ENCODE assay signal across 8 mouse cellular contexts in the genomic region with DNA sequence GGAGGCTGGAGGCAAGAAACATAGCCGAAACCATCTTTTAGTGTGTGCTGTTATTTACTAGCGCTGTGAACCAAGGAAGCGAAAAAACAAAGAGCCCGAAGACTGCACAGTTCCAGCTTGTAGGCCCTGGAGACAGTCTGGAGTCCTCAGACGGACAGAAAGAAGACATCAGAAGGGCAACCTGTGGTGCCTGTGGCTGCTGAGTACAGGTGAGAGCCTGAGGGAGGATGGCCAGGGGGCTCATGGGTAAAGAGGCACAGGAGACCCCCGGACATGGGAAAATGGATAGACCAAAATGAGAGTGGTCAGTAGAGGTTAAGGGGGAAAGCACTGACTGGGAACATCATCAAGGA.
DNase-seq lines count a peak whose midpoint lies in the region; ATAC-seq lines count a peak whose summit lies in the region.

No protein-coding gene starts in this region.

- H3K27me3 ChIP-seq in embryonic facial prominence, embryonic 14.5 days (replicated peaks; ENCODE audit: control insufficient read depth, insufficient read depth, low read length), result no peaks in the 10 kb centered on the region
- no peaks in the 10 kb centered on the region for H3K27me3 ChIP-seq in hindbrain, embryonic 11.5 days (ENCODE audit: control insufficient read depth, insufficient read depth, low read length)
- no peaks in the 10 kb centered on the region for H3K27me3 ChIP-seq in midbrain, embryonic 16.5 days (ENCODE audit: control insufficient read depth, insufficient read depth, low read depth, low read length)

- 53% methylated on average over 6 of the region's 6 CpGs for WGBS in embryonic facial prominence, embryonic 14.5 days
- 73% methylated on average over 6 of the region's 6 CpGs for WGBS in hindbrain, embryonic 11.5 days
- 66% methylated on average over 6 of the region's 6 CpGs for WGBS in midbrain, embryonic 16.5 days

- H3K4me3 ChIP-seq in embryonic facial prominence, embryonic 14.5 days (ENCODE audit: low read depth, low read length), result peak overlapping the region; percentile 46
- H3K4me3 ChIP-seq in hindbrain, embryonic 11.5 days (ENCODE audit: low read depth, low read length), result no peak overlapping the region
- H3K4me3 ChIP-seq in midbrain, embryonic 16.5 days (ENCODE audit: low read depth, low read length), result peak overlapping the region; percentile 10; the same call in 1 of the 2 replicates

- peak; percentile 20; the same call in 1 of the 2 replicates for ATAC-seq in embryonic facial prominence, embryonic 14.5 days (ENCODE audit: low read depth)
- 0 out of 2 replicates have a peak, but pooled peaks have one; percentile 22 for ATAC-seq in hindbrain, embryonic 11.5 days (ENCODE audit: low FRiP score)
- ATAC-seq in midbrain, embryonic 16.5 days, result peak; percentile 54
- ATAC-seq in activated CD4-positive, CD25-positive, alpha-beta regulatory T cell, adult 4 months, result no peak

- peaks cover 20% of the 10 kb centered on the region for H3K4me1 ChIP-seq in embryonic facial prominence, embryonic 14.5 days (ENCODE audit: control insufficient read depth, insufficient read depth, low read length)
- H3K4me1 ChIP-seq in hindbrain, embryonic 11.5 days (replicated peaks; ENCODE audit: control insufficient read depth, insufficient read depth, low read length), result 0 out of 2 replicates have a peak, but pooled peaks cover 6% of the 10 kb centered on the region
- peaks cover 20% of the 10 kb centered on the region for H3K4me1 ChIP-seq in midbrain, embryonic 16.5 days (ENCODE audit: control insufficient read depth, insufficient read depth, low read length)

- H3K27ac ChIP-seq in embryonic facial prominence, embryonic 14.5 days (replicated peaks; ENCODE audit: low read depth, low read length), result peak overlapping the region; percentile 94
- H3K27ac ChIP-seq in hindbrain, embryonic 11.5 days (ENCODE audit: low read depth, low read length), result no peak overlapping the region
- H3K27ac ChIP-seq in midbrain, embryonic 16.5 days (ENCODE audit: low read length), result peak overlapping the region; percentile 72

- H3K9me3 ChIP-seq in embryonic facial prominence, embryonic 14.5 days (ENCODE audit: control insufficient read depth, low read length), result no peaks in the 10 kb centered on the region
- H3K9me3 ChIP-seq in hindbrain, embryonic 11.5 days (ENCODE audit: control insufficient read depth, low read length), result no peaks in the 10 kb centered on the region
- H3K9me3 ChIP-seq in midbrain, embryonic 16.5 days (replicated peaks; ENCODE audit: control insufficient read depth, low read length, poor library complexity, severe bottlenecking), result no peaks in the 10 kb centered on the region

- peak overlapping the region; percentile 81 for H3K9ac ChIP-seq in embryonic facial prominence, embryonic 14.5 days (ENCODE audit: low read depth, low read length)
- no peak overlapping the region for H3K9ac ChIP-seq in hindbrain, embryonic 11.5 days (ENCODE audit: low read depth, low read length)
- H3K9ac ChIP-seq in midbrain, embryonic 16.5 days (ENCODE audit: low read depth, low read length), result no peak overlapping the region

- H3K36me3 ChIP-seq in embryonic facial prominence, embryonic 14.5 days (ENCODE audit: control insufficient read depth, insufficient read depth, low read length), result 0 out of 2 replicates have a peak, but pooled peaks cover 4% of the 10 kb centered on the region
- H3K36me3 ChIP-seq in hindbrain, embryonic 11.5 days (ENCODE audit: control insufficient read depth, insufficient read depth, low read length), result no peaks in the 10 kb centered on the region
- H3K36me3 ChIP-seq in midbrain, embryonic 16.5 days (ENCODE audit: control insufficient read depth, insufficient read depth, low read length), result no peaks in the 10 kb centered on the region

- H3K4me2 ChIP-seq in embryonic facial prominence, embryonic 14.5 days (ENCODE audit: low read depth, low read length), result peak overlapping the region; percentile 77
- no peak overlapping the region for H3K4me2 ChIP-seq in hindbrain, embryonic 11.5 days (replicated peaks; ENCODE audit: low read depth, low read length)
- H3K4me2 ChIP-seq in midbrain, embryonic 16.5 days (ENCODE audit: low read length), result peak overlapping the region; percentile 38

- peak; percentile 24 for DNase-seq in kidney, postnatal 10 days
- DNase-seq in kidney, postnatal 25 days, result no peak
- DNase-seq in embryonic facial prominence, embryonic 14.5 days (ENCODE audit: low spot score), result no peak
- no peak for DNase-seq in hindbrain, embryonic 11.5 days (ENCODE audit: low spot score)
- DNase-seq in gastrocnemius, adult 18-20 months (ENCODE audit: low spot score), result no peak
- DNase-seq in urinary bladder, postnatal 4 days (ENCODE audit: low spot score in 2 of 2), result no peak
